15 mouse cellular contexts compared by ENCODE assay signal in genomic region chr13:111852451-111853224, GRCm38 (mm10).
"Had no signal": no experiment of that assay in that cellular context is flagged by ENCODE, and none has a peak within 500 bp of the region (broad histone marks: within the 10 kb centered on the region; RNA-seq: fewer than 3 reads in every experiment).

No protein-coding gene starts in this region.

- DNase-seq: kidney, adult 11 months; kidney, adult 9 months; kidney, postnatal 36 days; layer of hippocampus, adult 9-11 months; liver; lung, adult 18-20 months; right cerebral cortex, postnatal 4 days; spleen, adult 18-20 months; thymus, adult 2 months had no signal

- H3K9ac ChIP-seq: limb, embryonic 12.5 days; liver, embryonic 14.5 days; midbrain, embryonic 13.5 days; neural tube, embryonic 12.5 days had no signal

- H3K9me3 ChIP-seq: limb, embryonic 12.5 days had no signal

- H3K27me3 ChIP-seq: limb, embryonic 12.5 days; midbrain, embryonic 13.5 days; neural tube, embryonic 12.5 days had no signal

- H3K4me1 ChIP-seq: limb, embryonic 12.5 days; midbrain, embryonic 13.5 days; neural tube, embryonic 12.5 days had no signal

- H3K36me3 ChIP-seq: limb, embryonic 12.5 days; midbrain, embryonic 13.5 days; neural tube, embryonic 12.5 days had no signal

- H3K4me2 ChIP-seq: limb, embryonic 12.5 days; midbrain, embryonic 13.5 days; neural tube, embryonic 12.5 days had no signal

- H3K27ac ChIP-seq: kidney, postnatal 0 days; limb, embryonic 12.5 days; liver, embryonic 14.5 days; midbrain, embryonic 13.5 days; neural tube, embryonic 12.5 days had no signal

- ATAC-seq: midbrain, embryonic 13.5 days had no signal

- H3K4me3 ChIP-seq: limb, embryonic 12.5 days; midbrain, embryonic 13.5 days; myocyte; neural tube, embryonic 12.5 days had no signal
